Mouse (Mus musculus) spleen, adult 2 months (tissue): ENCODE measurements around the gene Lrfn4. TPM values are rescaled to one million over a fixed set of nuclear protein-coding genes. Genes with fewer than 3 reads are reported as not detected.
"Not testable (repeated sequence)": the region's sequence is repeated elsewhere in the genome, so short reads cannot be mapped to it uniquely, and the experiment has no call there.

Source experiments
- DNase-seq, 2 experiments: peaks; one replicate each; pipeline versions ENCODE4 v3.0.0 to v3.0.0-alpha.2; 2012 to 2021; ENCODE audit warnings: low spot score in 2 of 2, low read depth in 1 of 2
- H3K27ac ChIP-seq: fragments of 200-500 bp; 2 replicates; pipeline ENCODE4 v1.5.1; 2012; ENCODE audit warnings: low read length, inconsistent platforms; ENCODE audit not compliant: insufficient read depth
- H3K27me3 ChIP-seq: fragments of 200-500 bp; 2 replicates; pipeline ENCODE4 v1.6.1; 2012; ENCODE audit warnings: mild to moderate bottlenecking, moderate library complexity, low read length, inconsistent platforms; ENCODE audit not compliant: control insufficient read depth, insufficient read depth
- H3K36me3 ChIP-seq: fragments of 200-500 bp; 2 replicates; pipeline ENCODE4 v1.6.1; 2012; ENCODE audit warnings: mild to moderate bottlenecking, low read length, inconsistent platforms; ENCODE audit not compliant: control insufficient read depth, insufficient read depth
- H3K4me1 ChIP-seq: fragments of 200-500 bp; 2 replicates; pipeline ENCODE4 v1.6.1; 2011; ENCODE audit warnings: inconsistent platforms; ENCODE audit not compliant: control insufficient read depth, insufficient read depth, insufficient read length
- H3K4me3 ChIP-seq: fragments of 200-500 bp; 2 replicates; pipeline ENCODE4 v1.5.1; 2011; ENCODE audit warnings: mild to moderate bottlenecking, inconsistent platforms; ENCODE audit not compliant: insufficient read depth, insufficient read length; ENCODE audit errors: extremely low read depth
- CTCF ChIP-seq: fragments of 200-500 bp; IDR thresholded peaks from 2 replicates; pipeline ENCODE4 v1.5.1; 2011; ENCODE audit warnings: mild to moderate bottlenecking, inconsistent platforms; ENCODE audit not compliant: insufficient read depth, insufficient read length, insufficient replicate concordance; ENCODE audit errors: extremely low read depth
- POLR2A ChIP-seq: fragments of 200-500 bp; IDR thresholded peaks from 2 replicates; pipeline ENCODE4 v1.6.1; 2011; ENCODE audit warnings: low read depth, low read length, inconsistent platforms
- WGBS: fragments of 180-500 bp; shearing (Covaris S2); methylation state at CpG from one replicate; pipeline ENCODE4 v1.1.7; 2018; 5-methylcytosine and 5-hydroxymethylcytosine counted together
- polyA plus RNA-seq: library from polyadenylated mRNA; depleted of rRNA; stranded (reverse); fragments of >200 nt; gene quantifications from 2 replicates; pipeline ENCODE4 v1.2.3, GENCODE M21; 2012

Gene Lrfn4
- polyA plus RNA-seq, 1 experiment: 3.0 TPM

DNA sequence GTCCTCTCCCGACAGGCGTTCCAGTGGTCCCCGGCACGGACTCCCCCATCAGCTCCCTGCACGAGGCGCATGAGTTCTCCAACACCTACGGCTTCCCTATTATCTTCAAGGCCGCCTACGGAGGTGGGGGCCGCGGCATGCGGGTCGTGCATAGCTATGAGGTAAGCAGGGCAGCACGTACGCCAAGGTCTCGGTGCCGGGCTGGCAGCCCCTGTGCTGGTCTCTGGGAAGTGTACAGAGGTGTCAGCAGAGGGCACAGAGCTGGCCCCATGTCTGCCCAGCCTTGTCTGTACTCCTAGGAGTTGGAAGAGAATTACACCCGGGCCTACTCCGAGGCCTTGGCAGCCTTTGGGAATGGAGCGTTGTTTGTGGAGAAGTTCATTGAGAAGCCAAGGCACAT lies 13.0 kb downstream of the Lrfn4 start:
- DNase-seq: no peak
- no peaks in the 10 kb centered on the region for H3K27me3 ChIP-seq
- 92% methylated on average over 20 of the region's 20 CpGs for WGBS
- no peak overlapping the region for H3K27ac ChIP-seq
- no peaks in the 10 kb centered on the region for H3K4me1 ChIP-seq
- H3K4me3 ChIP-seq: no peak overlapping the region
- no peaks in the 10 kb centered on the region for H3K36me3 ChIP-seq
- no peak for TF ChIP-seq CTCF
- TF ChIP-seq POLR2A: no peak

DNA sequence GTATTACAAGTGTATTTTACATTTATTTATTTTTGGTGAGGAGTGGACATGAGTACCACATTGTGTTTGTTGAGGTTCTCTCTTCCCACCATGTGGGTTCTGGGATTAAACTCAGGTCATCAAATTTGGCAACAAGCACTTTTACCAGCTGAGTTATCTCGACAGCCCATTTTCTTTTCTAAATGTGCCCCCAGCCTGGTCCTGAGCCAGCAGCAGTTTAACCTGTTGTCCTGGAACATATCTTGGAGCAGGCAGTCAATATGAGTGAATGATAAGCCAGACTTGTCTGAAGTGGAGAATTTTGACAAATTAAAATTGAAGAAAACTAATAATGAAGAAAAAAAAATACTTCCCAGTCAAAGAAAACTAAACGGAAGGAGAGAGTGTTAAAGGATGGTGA lies 19.4 kb downstream of the Lrfn4 start:
- Histone ChIP-seq H3K36me3 (no peaks in the 10 kb centered on the region), H3K27me3 (no peaks in the 10 kb centered on the region), H3K27ac (no peak overlapping the region), H3K4me1 (no peaks in the 10 kb centered on the region), H3K4me3 (no peak overlapping the region)
- 78% methylated on average over 2 of the region's 2 CpGs for WGBS
- TF ChIP-seq CTCF (no peak), POLR2A (no peak)
- no peak for DNase-seq

DNA sequence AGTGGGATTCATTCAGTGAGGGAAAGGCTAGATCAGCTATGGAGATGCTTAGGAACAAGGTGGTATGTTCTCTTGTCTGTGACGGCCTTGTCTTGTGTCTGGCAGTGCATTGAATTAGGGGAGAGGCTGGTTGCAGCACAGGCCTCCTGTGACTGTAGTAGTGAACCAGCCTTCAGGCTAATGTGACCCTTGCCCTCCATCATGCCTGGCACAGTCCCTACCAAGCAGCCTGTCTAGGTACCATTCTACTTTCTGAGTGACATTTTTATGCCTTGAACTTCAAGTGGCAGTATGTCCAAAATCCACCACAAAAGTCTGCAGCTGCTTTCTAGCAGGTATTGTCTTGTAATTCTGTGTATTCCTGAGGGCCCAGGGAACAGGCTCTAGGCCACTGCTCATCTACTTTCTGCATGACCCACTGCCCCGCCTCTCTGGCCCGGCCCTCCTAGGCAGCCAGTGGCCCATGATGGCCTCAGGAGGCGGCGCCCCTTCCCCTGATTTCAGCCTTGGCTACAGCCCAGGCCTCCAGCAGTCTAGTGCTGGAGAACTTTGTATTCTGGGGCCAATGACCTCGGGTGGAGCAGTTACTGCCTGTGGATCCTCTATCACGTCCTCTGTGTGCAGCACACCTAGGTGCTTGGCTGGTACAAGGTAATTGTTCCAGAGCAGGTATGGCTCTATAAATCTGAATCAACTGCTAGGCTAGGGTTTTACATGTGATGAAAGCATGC lies 21.5 kb downstream of the Lrfn4 start:
- Histone ChIP-seq H3K27ac (no peak overlapping the region), H3K4me3 (no peak overlapping the region), H3K27me3 (no peaks in the 10 kb centered on the region), H3K36me3 (no peaks in the 10 kb centered on the region), H3K4me1 (no peaks in the 10 kb centered on the region)
- no peak for DNase-seq
- TF ChIP-seq POLR2A (no peak), CTCF (no peak)
- 80% methylated on average over 7 of the region's 7 CpGs for WGBS

DNA sequence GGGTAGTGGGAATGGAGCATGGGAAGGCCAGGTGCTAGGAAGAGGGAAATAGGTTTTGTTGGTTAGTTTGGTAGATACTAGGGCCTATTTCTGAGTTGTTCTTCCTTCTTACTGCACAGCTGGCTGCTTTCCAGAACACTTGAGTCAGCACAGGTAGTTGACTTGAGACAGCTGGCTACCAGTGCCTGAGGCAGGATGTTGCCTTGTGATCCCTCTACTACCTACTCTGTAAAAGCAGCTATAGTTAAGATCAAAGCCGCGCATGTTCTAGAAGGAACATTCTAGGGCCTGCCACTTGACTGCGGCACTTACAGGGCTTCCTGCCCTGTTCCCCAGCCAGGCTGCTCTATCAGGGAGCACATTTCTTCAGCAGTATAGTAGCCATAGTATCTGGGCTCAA lies 25.4 kb downstream of the Lrfn4 start:
- DNase-seq: peak in 1 of 2 experiments; percentile 8
- TF ChIP-seq CTCF (no peak), POLR2A (no peak)

DNA sequence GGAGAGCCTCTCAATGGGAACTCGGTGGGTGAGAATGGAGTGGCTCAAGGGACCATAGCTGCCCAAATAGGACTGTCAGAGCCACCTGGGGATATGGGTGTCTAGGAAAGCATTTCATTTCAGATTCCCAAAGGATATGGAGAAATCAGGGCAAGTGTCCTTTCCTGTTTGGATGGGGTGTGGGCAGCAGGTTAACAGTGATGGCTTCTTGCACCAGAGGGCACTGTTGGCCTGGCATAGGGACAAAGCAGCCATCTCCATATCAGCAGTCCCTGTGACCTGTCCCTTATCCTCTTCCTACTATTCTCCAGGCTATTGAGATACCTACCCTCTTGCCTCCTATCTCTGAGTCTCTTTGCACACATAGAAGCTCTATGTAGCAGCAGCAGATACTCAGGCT lies 26.4 kb downstream of the Lrfn4 start:
- no peak overlapping the region for H3K27ac ChIP-seq
- no peaks in the 10 kb centered on the region for H3K36me3 ChIP-seq
- no peak for DNase-seq
- no peak for TF ChIP-seq CTCF
- H3K4me1 ChIP-seq: no peaks in the 10 kb centered on the region
- WGBS: 70% methylated on average over 1 of the region's 1 CpGs
- no peak overlapping the region for H3K4me3 ChIP-seq
- H3K27me3 ChIP-seq: no peaks in the 10 kb centered on the region

More for the DNA sequence above, 25.4 kb downstream of the Lrfn4 start:
- no peaks in the 10 kb centered on the region for H3K4me1 ChIP-seq
- H3K36me3 ChIP-seq: no peaks in the 10 kb centered on the region
- 33% methylated on average over 3 of the region's 3 CpGs for WGBS
- no peak overlapping the region for H3K27ac ChIP-seq
- no peak overlapping the region for H3K4me3 ChIP-seq
- no peaks in the 10 kb centered on the region for H3K27me3 ChIP-seq

DNA sequence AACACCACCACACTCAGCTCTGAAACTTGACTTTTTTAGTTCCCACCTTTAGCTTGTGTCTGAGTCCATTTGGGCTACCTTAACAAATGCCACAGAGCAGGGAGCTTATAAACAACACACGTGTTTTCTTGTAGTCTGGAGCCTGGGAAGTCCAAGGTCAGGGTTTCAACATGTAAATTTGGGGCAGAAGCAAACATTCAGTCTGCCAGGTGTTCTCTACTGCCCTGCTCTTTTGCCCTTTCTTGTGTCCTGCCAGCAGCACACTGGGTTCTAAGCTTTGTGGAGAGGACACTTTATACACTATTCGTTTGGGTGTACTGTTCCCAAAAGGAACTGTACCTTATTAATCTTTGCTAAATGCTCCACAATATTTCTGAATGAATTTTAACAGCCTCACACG lies 27.0 kb downstream of the Lrfn4 start:
- 75% methylated on average over 3 of the region's 3 CpGs for WGBS
- Histone ChIP-seq H3K27me3 (no peaks in the 10 kb centered on the region), H3K36me3 (no peaks in the 10 kb centered on the region), H3K4me1 (no peaks in the 10 kb centered on the region), H3K27ac (no peak overlapping the region), H3K4me3 (no peak overlapping the region)
- TF ChIP-seq POLR2A: no peak
- no peak for TF ChIP-seq CTCF
- no peak for DNase-seq

DNA sequence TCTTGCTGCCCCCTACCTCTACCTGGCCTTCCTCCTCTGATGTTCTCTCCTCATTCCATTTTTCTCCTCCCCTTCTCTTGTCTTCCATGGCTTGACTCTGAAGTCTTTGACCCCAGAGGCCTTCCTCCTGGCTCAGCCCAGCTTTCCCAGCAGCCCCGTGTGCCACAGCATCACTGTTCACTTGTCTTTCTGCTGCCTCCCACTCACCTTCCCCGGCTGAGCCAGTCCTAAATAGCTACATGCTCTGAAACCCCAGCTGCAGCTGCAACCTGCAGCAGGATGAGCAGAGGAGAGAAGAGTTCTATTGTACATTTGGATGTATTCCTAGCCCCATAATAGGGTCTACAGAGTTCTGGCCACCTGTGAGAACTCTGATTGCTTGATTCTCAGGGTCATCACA lies 28.0 kb downstream of the Lrfn4 start:
- DNase-seq: no peak
- Histone ChIP-seq H3K27ac (no peak overlapping the region), H3K4me1 (no peaks in the 10 kb centered on the region), H3K36me3 (no peaks in the 10 kb centered on the region), H3K4me3 (no peak overlapping the region), H3K27me3 (no peaks in the 10 kb centered on the region)
- TF ChIP-seq POLR2A (no peak), CTCF (no peak)
- 69% methylated on average over 2 of the region's 2 CpGs for WGBS

DNA sequence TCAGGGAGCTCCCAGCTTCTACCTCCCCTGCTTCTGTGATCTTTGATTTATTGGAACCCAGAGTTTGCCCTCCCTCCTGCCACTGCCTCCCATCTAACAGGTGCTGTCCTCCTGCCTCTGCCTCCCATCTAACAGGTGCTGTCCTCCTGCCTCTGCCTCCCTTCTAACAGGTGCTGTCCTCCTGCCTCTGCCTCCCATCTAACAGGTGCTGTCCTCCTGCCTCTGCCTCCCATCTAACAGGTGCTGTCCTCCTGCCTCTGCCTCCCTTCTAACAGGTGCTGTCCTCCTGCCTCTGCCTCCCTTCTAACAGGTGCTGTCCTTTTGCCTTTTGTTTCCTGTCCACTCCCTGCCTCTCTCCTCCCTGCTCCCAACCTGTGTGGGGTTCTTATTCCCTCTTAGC lies 28.7 kb downstream of the Lrfn4 start:
- not testable (repeated sequence) for H3K27me3 ChIP-seq, H3K4me1 ChIP-seq, H3K27ac ChIP-seq

More for the DNA sequence above, 28.7 kb downstream of the Lrfn4 start:
- H3K36me3 ChIP-seq, H3K4me3 ChIP-seq, DNase-seq: not testable (repeated sequence)
